Mouse (Mus musculus) embryonic facial prominence, embryonic 13.5 days (tissue): ENCODE measurements around the gene Csf2rb. TPM values are rescaled to one million over a fixed set of nuclear protein-coding genes. Genes with fewer than 3 reads are reported as not detected.
A peak's percentile ranks its signal among the peaks of the same experiment; 100 is the strongest.

Experiments
- ATAC-seq: fragments of 200-750 bp; cut with Nextera tagmentation; 2 replicates; pipeline ENCODE4 v1.8.0; 2017; ENCODE audit warnings: low read depth; ENCODE audit not compliant: insufficient number of reproducible peaks, insufficient read depth, low FRiP score, low TSS enrichment
- H3K27ac ChIP-seq: fragments of 300-500 bp; sonication (generic); 2 replicates; pipeline ENCODE4 v1.5.1; 2015; ENCODE audit warnings: moderate library complexity, mild to moderate bottlenecking, inconsistent platforms
- H3K27me3 ChIP-seq: fragments of 300-500 bp; sonication (generic); 2 replicates; pipeline ENCODE4 v1.6.1; 2015; ENCODE audit warnings: mild to moderate bottlenecking, inconsistent platforms
- H3K36me3 ChIP-seq: fragments of 300-500 bp; sonication (generic); 2 replicates; pipeline ENCODE4 v1.6.1; 2015; ENCODE audit warnings: mild to moderate bottlenecking, inconsistent platforms
- H3K4me1 ChIP-seq: fragments of 300-500 bp; sonication (generic); 2 replicates; pipeline ENCODE4 v1.6.1; 2015; ENCODE audit warnings: inconsistent platforms
- H3K4me2 ChIP-seq: fragments of 300-500 bp; sonication (generic); 2 replicates; pipeline ENCODE4 v1.6.1; 2015; ENCODE audit warnings: moderate library complexity, mild to moderate bottlenecking, inconsistent platforms
- H3K4me3 ChIP-seq: fragments of 300-500 bp; sonication (generic); 2 replicates; pipeline ENCODE4 v1.5.1; 2015; ENCODE audit warnings: mild to moderate bottlenecking, inconsistent platforms
- H3K9ac ChIP-seq: fragments of 300-500 bp; sonication (generic); 2 replicates; pipeline ENCODE4 v1.6.1; 2015; ENCODE audit warnings: mild to moderate bottlenecking, inconsistent platforms
- H3K9me3 ChIP-seq: fragments of 300-500 bp; sonication (generic); 2 replicates; pipeline ENCODE4 v1.6.1; 2016; ENCODE audit warnings: inconsistent platforms
- WGBS: fragments of 180-500 bp; shearing (Covaris S2); methylation state at CpG from one replicate; pipeline ENCODE4 v1.1.7; 2015; ENCODE audit warnings: mixed read lengths; 5-methylcytosine and 5-hydroxymethylcytosine counted together
- polyA plus RNA-seq: library from polyadenylated mRNA; unstranded; fragments of >200 nt; fragmentation: Nextera tagmentation; extraction: Ambion mirVana; gene quantifications from 2 replicates; pipeline ENCODE4 v1.2.1, GENCODE M21; 2015

Gene Csf2rb
- polyA plus RNA-seq, 1 experiment from 2014 or later, result 1.6 TPM

- H3K4me3 ChIP-seq, result no peak overlapping the region
- H3K9me3 ChIP-seq, result no peaks in the 10 kb centered on the region; the same call in 1 of the 2 replicates
- ATAC-seq, result no peak
- H3K27ac ChIP-seq, result no peak overlapping the region
- H3K27me3 ChIP-seq, result no peaks in the 10 kb centered on the region
- H3K9ac ChIP-seq, result no peak overlapping the region
- no peaks in the 10 kb centered on the region for H3K4me1 ChIP-seq
- no peak overlapping the region for H3K4me2 ChIP-seq
- H3K36me3 ChIP-seq, result no peaks in the 10 kb centered on the region
- WGBS, result 78% methylated on average over 4 of the region's 4 CpGs
These were observed 56.6 kb downstream of the Csf2rb start for GRCm38 (mm10) chr15:78382115-78382514.

- no peak overlapping the region for H3K4me2 ChIP-seq
- 66% methylated on average over 11 of the region's 11 CpGs for WGBS
- no peaks in the 10 kb centered on the region for H3K27me3 ChIP-seq
- H3K27ac ChIP-seq, result peak overlapping the region; percentile 44
- H3K4me3 ChIP-seq, result no peak overlapping the region
- no peaks in the 10 kb centered on the region for H3K36me3 ChIP-seq
- no peaks in the 10 kb centered on the region; the same call in 1 of the 2 replicates for H3K9me3 ChIP-seq
- no peak for ATAC-seq
- H3K4me1 ChIP-seq, result no peaks in the 10 kb centered on the region
- no peak overlapping the region for H3K9ac ChIP-seq
These were observed 58.1 kb downstream of the Csf2rb start for GRCm38 (mm10) chr15:78383450-78384219.

GRCm38 (mm10) chr15:78384220-78385116, 58.9 kb downstream of the Csf2rb start:
- H3K9me3 ChIP-seq, result no peaks in the 10 kb centered on the region
- 72% methylated on average over 7 of the region's 7 CpGs for WGBS
- H3K27me3 ChIP-seq, result no peaks in the 10 kb centered on the region
- peak overlapping the region; percentile 44; the same call in 1 of the 2 replicates for H3K27ac ChIP-seq
- H3K4me1 ChIP-seq, result no peaks in the 10 kb centered on the region
- ATAC-seq, result no peak
- no peak overlapping the region for H3K9ac ChIP-seq
- no peaks in the 10 kb centered on the region for H3K36me3 ChIP-seq
- H3K4me2 ChIP-seq, result no peak overlapping the region
- no peak overlapping the region for H3K4me3 ChIP-seq

- Histone ChIP-seq H3K36me3 (no peaks in the 10 kb centered on the region), H3K9me3 (no peaks in the 10 kb centered on the region), H3K27me3 (no peaks in the 10 kb centered on the region), H3K4me3 (no peak overlapping the region), H3K4me1 (no peaks in the 10 kb centered on the region), H3K4me2 (no peak overlapping the region), H3K9ac (no peak overlapping the region), H3K27ac (no peak overlapping the region)
- no peak for ATAC-seq
- 81% methylated on average over 1 of the region's 1 CpGs for WGBS
These were observed 60.0 kb downstream of the Csf2rb start for GRCm38 (mm10) chr15:78385564-78385963.

GRCm38 (mm10) chr15:78390855-78391254, 65.3 kb downstream of the Csf2rb start:
- H3K4me3 ChIP-seq, result no peak overlapping the region
- H3K27ac ChIP-seq, result no peak overlapping the region
- H3K9me3 ChIP-seq, result peaks cover 3% of the 10 kb centered on the region; the same call in 1 of the 2 replicates
- H3K9ac ChIP-seq, result no peak overlapping the region
- H3K27me3 ChIP-seq, result no peaks in the 10 kb centered on the region
- ATAC-seq, result no peak
- H3K36me3 ChIP-seq, result no peaks in the 10 kb centered on the region
- H3K4me2 ChIP-seq, result no peak overlapping the region
- WGBS, result 78% methylated on average over 3 of the region's 3 CpGs
- no peaks in the 10 kb centered on the region for H3K4me1 ChIP-seq

- WGBS, result 84% methylated on average over 8 of the region's 8 CpGs
These were observed 70.0 kb downstream of the Csf2rb start, which contains the start of gene Tex33 for GRCm38 (mm10) chr15:78395478-78395962. TSS of gene Tex33 (minus strand) at chr15:78395912.

GRCm38 (mm10) chr15:78401345-78401744, 75.8 kb downstream of the Csf2rb start:
- H3K4me2 ChIP-seq, result no peak overlapping the region
- no peak overlapping the region for H3K4me3 ChIP-seq
- H3K27ac ChIP-seq, result peak overlapping the region; percentile 48
- no peaks in the 10 kb centered on the region for H3K27me3 ChIP-seq
- H3K9ac ChIP-seq, result no peak overlapping the region; the same call in 1 of the 2 replicates
- 59% methylated on average over 6 of the region's 6 CpGs for WGBS
- no peak for ATAC-seq
- peaks cover 38% of the 10 kb centered on the region for H3K4me1 ChIP-seq
- no peaks in the 10 kb centered on the region for H3K9me3 ChIP-seq
- 0 out of 2 replicates have a peak, but pooled peaks cover 2% of the 10 kb centered on the region for H3K36me3 ChIP-seq

More at GRCm38 (mm10) chr15:78395478-78395962, 70.0 kb downstream of the Csf2rb start, which contains the start of gene Tex33:
- Histone ChIP-seq H3K27me3 (no peaks in the 10 kb centered on the region), H3K9ac (no peak within 1 kb of the TSS), H3K9me3 (peaks cover 3% of the 10 kb centered on the region; the same call in 1 of the 2 replicates), H3K4me2 (no peak within 1 kb of the TSS), H3K4me1 (no peaks in the 10 kb centered on the region), H3K27ac (no peak within 1 kb of the TSS), H3K36me3 (0 out of 2 replicates have a peak, but pooled peaks cover 2% of the 10 kb centered on the region), H3K4me3 (no peak within 1 kb of the TSS)
- no peak for ATAC-seq

GRCm38 (mm10) chr15:78401921-78402320, 76.4 kb downstream of the Csf2rb start:
- Histone ChIP-seq H3K4me1 (peaks cover 38% of the 10 kb centered on the region), H3K9ac (peak overlapping the region; percentile 46; the same call in 1 of the 2 replicates), H3K4me2 (no peak overlapping the region), H3K9me3 (no peaks in the 10 kb centered on the region), H3K4me3 (no peak overlapping the region), H3K27ac (peak overlapping the region; percentile 48; the same call in 1 of the 2 replicates), H3K27me3 (no peaks in the 10 kb centered on the region), H3K36me3 (0 out of 2 replicates have a peak, but pooled peaks cover 2% of the 10 kb centered on the region)
- no peak for ATAC-seq
- WGBS, result 70% methylated on average over 4 of the region's 4 CpGs

GRCm38 (mm10) chr15:78402423-78402822, 76.9 kb downstream of the Csf2rb start:
- H3K9ac ChIP-seq, result no peak overlapping the region
- H3K36me3 ChIP-seq, result 0 out of 2 replicates have a peak, but pooled peaks cover 2% of the 10 kb centered on the region
- H3K9me3 ChIP-seq, result no peaks in the 10 kb centered on the region
- H3K27me3 ChIP-seq, result no peaks in the 10 kb centered on the region
- WGBS, result 62% methylated on average over 7 of the region's 7 CpGs
- no peak overlapping the region for H3K4me2 ChIP-seq
- no peak overlapping the region for H3K4me3 ChIP-seq
- peaks cover 43% of the 10 kb centered on the region for H3K4me1 ChIP-seq
- no peak for ATAC-seq
- no peak overlapping the region for H3K27ac ChIP-seq

- Histone ChIP-seq H3K4me3 (no peak overlapping the region), H3K9ac (peak overlapping the region; percentile 49), H3K4me2 (peak overlapping the region; percentile 7), H3K27me3 (peaks cover 4% of the 10 kb centered on the region), H3K4me1 (peaks cover 46% of the 10 kb centered on the region), H3K27ac (0 out of 2 replicates have a peak overlapping the region, but pooled peaks have one; percentile 11), H3K36me3 (0 out of 2 replicates have a peak, but pooled peaks cover 2% of the 10 kb centered on the region), H3K9me3 (no peaks in the 10 kb centered on the region)
- WGBS, result 51% methylated on average over 3 of the region's 3 CpGs
- no peak for ATAC-seq
These were observed 77.8 kb downstream of the Csf2rb start for GRCm38 (mm10) chr15:78403301-78403741.
